Mouse (Mus musculus): ENCODE results near the gene Gm20929.
"Not testable (repeated sequence)": the region's sequence is repeated elsewhere in the genome, so short reads cannot be mapped to it uniquely, and the experiment has no call there.

The Gm20929 gene

GRCm38 (mm10) chrY:53843649-53844048, at the start of gene Gm20929:
Gene Gm20929, plus strand, starts transcription at chrY:53843949.
- not testable (repeated sequence) for DNase-seq

All from right cerebral cortex, postnatal 14 days (tissue).